Mouse (Mus musculus) yolk sac, embryonic 10.5 days (tissue): ENCODE results near the gene Pygo2.
A peak's percentile ranks its signal among the peaks of the same experiment; 100 is the strongest.

ENCODE experiments used
- DNase-seq: peaks from one replicate; pipeline ENCODE4 v3.0.0-alpha.2; 2017; ENCODE audit warnings: low spot score

The Pygo2 gene

DNA sequence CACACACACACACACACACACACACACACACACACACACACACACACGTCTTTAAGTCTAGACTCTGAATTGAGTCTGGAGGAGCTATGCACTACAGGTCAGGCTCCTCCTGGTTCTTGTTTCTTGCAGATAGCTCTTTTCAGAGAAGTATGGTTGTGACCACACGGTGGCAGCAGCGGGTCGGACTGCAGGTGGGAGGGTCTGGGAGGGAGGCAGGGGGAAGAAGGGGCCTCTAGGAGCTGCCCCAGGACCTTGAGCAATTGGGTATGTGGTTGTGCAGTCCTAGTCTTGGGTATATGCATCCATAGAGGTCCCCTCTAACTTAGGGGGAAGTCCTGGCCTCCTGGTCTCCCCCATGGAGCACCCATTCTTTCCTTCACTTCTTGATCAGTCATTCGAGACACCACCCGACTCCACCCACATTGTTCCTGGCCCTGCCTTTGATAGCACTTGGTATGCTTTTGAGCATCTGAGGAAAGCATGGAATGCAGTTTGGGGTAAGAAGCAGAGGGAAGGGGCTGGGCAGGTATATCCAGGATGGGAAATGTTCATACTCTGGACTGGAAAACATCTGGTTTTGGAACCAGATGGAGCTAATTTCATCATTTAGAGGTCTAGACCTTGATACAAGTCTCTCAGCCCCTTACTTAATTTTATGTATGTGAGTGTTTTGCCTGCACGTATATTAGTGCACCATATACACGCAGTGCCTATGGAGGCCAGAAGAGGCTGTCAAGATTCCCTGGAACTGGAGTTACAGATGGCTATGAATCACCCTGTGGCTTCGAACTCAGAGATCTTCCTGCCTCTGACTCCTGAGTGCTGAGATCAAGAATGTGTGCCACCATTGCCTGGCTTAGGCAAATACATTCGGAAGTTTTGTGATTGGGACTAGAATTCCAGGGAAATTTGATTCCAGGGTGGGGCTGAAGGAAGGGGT lies 27.0 kb downstream of the Pygo2 start:
- peak; percentile 74 for DNase-seq

DNA sequence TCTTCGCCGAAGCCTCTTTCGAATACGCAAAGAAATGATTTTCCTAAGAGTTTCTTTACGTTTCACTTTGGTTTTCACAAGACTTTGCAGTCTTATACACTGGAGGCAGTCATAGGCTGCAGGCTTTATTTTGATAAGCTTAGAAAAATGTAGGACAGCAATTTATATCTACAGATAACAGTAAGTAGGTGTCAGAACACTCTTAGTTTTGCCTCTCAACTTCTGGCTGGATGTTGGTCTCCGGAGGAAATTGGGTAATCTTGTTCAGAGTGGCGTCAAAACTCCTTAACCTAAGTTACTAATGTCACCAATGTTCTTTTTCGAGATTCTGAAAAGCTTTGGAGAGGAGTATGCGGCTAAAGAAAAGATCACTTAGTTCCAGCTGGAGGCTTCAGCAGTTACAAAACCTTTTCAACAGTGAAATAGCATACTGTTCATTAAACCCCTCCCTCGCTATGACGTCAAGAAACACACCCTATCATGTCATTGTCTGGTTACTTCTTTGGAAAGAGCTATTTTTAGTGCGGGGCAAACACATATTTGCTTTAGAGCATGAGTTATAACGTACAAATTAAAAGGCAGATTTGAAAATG lies 28.5 kb downstream of the Pygo2 start:
- no peak for DNase-seq

DNA sequence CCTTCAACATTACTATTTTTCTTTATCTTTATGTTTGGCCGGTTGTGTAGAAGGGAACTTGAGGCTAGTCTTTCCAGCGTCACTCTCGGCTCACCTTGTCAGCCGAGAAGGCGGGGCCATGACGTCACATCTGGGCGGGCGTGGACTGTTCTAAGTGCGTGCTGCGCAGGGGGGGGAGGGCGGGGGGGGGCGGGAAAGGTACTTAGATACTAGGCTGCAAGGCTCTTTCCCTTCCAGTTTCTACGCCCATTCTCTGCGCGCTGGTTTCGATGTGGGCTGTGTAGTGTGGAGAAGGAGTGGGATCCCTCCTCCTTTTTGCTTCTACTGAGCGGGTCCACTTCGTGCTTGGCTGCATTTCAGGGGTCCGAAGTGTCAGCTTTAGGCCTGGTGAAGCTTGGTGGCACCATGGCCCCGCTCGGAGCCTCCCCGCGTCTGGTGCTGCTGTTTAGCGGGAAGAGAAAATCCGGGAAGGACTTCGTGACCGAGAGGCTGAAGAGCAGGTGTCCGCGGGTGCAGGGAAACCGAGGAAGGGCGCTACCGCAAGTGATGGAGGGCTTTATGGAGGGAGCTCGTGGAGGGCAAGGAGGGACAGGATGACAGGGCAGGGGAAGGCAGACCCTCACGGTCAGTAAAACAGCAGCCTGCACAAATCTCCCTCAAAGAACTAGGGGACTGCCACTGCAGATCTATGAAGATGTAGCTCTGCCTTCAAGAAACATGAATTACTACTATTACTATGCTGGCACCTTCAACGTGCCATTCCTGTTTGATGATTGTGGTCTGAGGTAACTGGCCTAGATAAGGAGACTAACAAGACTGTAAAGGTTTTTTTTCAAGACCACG lies 29.2 kb downstream of the Pygo2 start:
- peak; percentile 94 for DNase-seq

DNA sequence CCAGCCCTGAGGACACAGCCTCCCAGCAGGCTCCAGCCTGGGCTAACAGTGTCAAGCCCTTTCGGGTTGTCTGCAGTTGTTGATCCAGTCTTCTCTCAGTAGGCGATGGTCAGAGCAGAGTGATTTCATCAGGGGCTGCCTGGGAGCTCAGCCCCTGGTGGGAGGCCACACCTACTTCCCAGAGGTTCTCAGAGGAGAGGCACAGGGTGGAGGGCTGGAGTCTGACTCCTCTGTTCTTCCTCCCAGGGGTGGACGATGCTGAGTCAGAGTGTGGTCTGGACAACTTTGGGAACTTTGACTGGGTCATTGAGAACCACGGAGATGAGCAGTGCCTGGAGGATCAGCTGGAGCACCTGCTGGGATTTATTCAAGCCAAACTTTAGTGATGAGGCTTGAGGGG lies 38.3 kb downstream of the Pygo2 start:
- DNase-seq, result no peak

DNA sequence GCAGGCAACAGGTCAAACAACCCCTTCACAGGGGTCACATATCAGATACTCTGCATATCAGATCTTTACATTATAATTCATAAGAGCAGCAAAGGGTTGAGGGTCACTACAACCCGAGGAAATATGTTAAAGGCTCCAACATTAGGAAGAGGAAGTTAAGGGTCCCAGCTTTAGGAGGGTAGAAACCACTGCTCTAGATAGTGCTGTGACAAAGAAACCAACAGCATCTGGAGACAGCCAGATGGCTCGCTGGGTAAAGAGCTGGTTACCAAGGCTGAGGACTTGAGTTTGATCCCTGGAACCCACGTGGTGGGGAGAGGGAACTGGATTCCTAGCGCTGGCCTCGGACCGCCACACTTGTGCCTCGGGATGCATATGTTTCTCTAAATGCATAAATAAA lies 42.3 kb downstream of the Pygo2 start:
- no peak for DNase-seq

DNA sequence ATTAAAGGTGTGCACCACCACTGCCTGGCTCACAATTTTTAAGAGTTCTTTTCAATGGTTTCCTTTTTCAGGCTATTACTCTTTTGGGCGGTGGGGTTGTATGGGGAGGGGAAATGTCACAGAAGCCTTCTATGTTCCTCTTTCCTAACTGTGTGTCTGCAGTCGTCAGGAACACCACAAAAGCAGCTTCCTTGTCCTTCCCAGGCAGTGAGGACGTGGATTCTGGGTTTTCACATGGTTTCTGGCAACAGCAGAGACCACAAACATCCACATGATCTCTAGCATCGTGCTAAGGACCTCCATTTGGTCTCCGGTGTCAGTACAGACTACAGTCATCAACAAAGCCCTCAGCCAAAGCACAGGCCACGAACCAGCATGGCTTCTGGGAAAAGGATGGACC lies 43.8 kb downstream of the Pygo2 start:
- no peak for DNase-seq

DNA sequence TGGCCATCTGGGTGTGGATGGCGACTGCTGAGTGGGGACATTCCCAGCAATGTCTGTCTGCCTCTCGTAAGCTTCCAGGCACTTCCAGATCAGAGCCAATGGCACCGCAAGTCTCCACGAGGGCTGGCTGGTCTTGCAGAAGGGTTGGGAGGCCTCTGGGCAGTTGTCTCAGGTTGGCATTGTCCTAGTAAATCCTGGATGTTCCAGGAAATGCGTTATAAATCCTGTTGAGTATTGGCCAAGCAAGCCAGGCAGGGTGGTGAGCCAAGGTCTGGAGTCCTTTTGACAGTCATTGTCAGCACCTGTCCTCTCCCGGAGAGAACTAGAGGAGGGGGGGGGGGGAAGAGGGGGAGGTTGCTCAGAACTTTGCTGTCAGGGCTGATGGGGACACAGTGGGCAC lies 49.0 kb downstream of the Pygo2 start:
- no peak for DNase-seq

DNA sequence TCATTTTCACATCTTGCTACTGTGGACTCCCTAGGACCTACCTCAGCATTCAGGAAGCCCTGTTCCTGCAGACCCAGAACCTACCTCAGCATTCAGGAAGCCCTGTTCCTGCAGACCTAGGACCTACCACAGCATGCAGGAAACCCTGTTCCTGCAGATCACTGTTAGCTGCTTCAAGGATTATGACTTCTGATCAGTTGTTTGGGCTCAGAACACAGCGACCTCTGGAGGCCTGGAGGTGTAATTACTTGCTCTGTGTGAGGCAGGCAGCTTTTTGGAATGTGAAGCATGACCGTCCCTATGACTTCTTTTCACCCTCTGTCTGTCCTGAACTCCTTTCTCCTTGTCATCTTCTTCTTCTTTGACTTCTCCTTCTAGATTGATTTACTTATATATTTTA lies 51.5 kb downstream of the Pygo2 start:
- DNase-seq, result no peak

DNA sequence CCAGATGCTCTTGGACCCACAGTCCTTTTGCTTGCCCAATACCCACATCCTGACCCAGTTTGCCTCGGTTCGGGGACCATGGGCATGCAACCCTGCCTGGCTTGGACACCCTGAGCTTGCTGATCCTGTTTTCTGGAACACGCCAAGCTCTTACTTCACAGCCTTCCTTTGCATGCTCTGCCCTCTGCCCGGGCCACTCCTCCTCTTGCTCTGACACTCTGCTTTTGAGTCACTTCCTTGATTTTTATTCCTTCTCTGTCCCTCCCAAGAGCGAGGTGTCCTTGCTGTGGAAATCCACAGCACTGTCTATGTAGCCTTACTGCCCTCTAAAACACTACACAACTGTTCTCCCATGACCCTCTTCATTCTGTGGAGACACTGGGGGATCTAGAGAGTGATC lies 52.2 kb downstream of the Pygo2 start:
- no peak for DNase-seq
